Comparison of ENCODE assay signal across 8 mouse cellular contexts in the genomic region with DNA sequence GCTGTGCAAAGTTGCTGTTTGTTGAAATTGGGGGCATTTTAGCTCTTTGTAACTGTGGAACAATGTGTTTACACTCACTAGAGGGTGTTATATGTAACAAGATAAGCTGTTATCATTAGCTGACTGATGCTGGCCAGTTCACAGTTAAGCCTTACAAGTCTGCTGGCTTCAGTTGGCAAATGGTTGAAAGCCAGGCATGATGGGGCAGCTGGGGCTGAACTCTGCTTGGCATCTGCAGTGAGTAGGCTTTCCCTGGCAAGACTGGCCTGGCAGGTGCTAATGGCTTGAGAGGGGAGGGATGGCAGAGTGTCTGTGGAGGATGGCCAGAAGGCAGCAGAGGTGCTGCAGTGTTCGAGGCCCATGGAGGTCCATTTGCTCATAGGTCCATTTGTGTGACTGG. TPM values are rescaled to one million over a fixed set of nuclear protein-coding genes. Genes with fewer than 3 reads are reported as not detected.
DNase-seq lines count a peak whose midpoint lies in the region; ATAC-seq and TF ChIP-seq lines count a peak whose summit lies in the region.

No protein-coding gene starts in this region.

- H3K36me3 ChIP-seq in heart, embryonic 12.5 days, result peaks cover 7% of the 10 kb centered on the region; the same call in 1 of the 2 replicates
- H3K36me3 ChIP-seq in limb, embryonic 10.5 days, result no peaks in the 10 kb centered on the region
- no peaks in the 10 kb centered on the region for H3K36me3 ChIP-seq in stomach, embryonic 15.5 days

- peaks cover 17% of the 10 kb centered on the region for H3K4me1 ChIP-seq in cerebellum, adult 2 months (ENCODE audit: control insufficient read depth, insufficient read depth, low read length)
- peaks cover 58% of the 10 kb centered on the region for H3K4me1 ChIP-seq in heart, embryonic 12.5 days (replicated peaks)
- peaks cover 27% of the 10 kb centered on the region for H3K4me1 ChIP-seq in limb, embryonic 10.5 days
- peaks cover 17% of the 10 kb centered on the region; the same call in 1 of the 2 replicates for H3K4me1 ChIP-seq in stomach, embryonic 15.5 days

- WGBS in cerebellum, adult 2 months, result 42% methylated on average over 1 of the region's 1 CpGs
- WGBS in heart, embryonic 12.5 days, result 30% methylated on average over 1 of the region's 1 CpGs
- 56% methylated on average over 1 of the region's 1 CpGs for WGBS in limb, embryonic 10.5 days
- WGBS in stomach, embryonic 15.5 days, result 50% methylated on average over 1 of the region's 1 CpGs

- peak in 1 of 2 experiments; percentile 47 for DNase-seq in cerebellum, adult 2 months
- no peak for DNase-seq in cerebellum, adult 8-10 months
- DNase-seq in spleen, adult 12 weeks (ENCODE audit: low spot score), result peak; percentile 33
- DNase-seq in spleen, adult 18-20 months, result no peak
- no peak for DNase-seq in limb, embryonic 10.5 days (ENCODE audit: low spot score)
- no peak for DNase-seq in ovary, postnatal 14 days (ENCODE audit: low spot score)

- peak overlapping the region; percentile 56 for H3K4me2 ChIP-seq in heart, embryonic 12.5 days
- peak overlapping the region; percentile 27 for H3K4me2 ChIP-seq in stomach, embryonic 15.5 days

- peak overlapping the region; percentile 3; the same call in 1 of the 2 replicates for H3K27ac ChIP-seq in cerebellum, adult 2 months (ENCODE audit: insufficient read depth, low read length)
- H3K27ac ChIP-seq in heart, embryonic 12.5 days (ENCODE audit: poor library complexity, severe bottlenecking), result peak overlapping the region; percentile 52
- peak overlapping the region; percentile 30; the same call in 1 of the 2 replicates for H3K27ac ChIP-seq in limb, embryonic 10.5 days
- peak overlapping the region; percentile 64 for H3K27ac ChIP-seq in stomach, embryonic 15.5 days

- TF ChIP-seq CTCF in cerebellum, adult 2 months (IDR thresholded peaks at IDR 0.05; ENCODE audit: borderline replicate concordance, insufficient read depth, low read depth, low read length), result no peak

- H3K4me3 ChIP-seq in cerebellum, adult 2 months (replicated peaks; ENCODE audit: insufficient read depth, low read depth, low read length), result no peak overlapping the region
- peak overlapping the region; percentile 24 for H3K4me3 ChIP-seq in heart, embryonic 12.5 days
- 0 out of 2 replicates have a peak overlapping the region, but pooled peaks have one; percentile 1 for H3K4me3 ChIP-seq in limb, embryonic 10.5 days
- H3K4me3 ChIP-seq in stomach, embryonic 15.5 days (replicated peaks), result peak overlapping the region; percentile 20; the same call in 1 of the 2 replicates

- no peak for TF ChIP-seq POLR2A in cerebellum, adult 2 months (IDR thresholded peaks at IDR 0.05; ENCODE audit: borderline replicate concordance, insufficient read depth, low read length)

- H3K27me3 ChIP-seq in cerebellum, adult 2 months (ENCODE audit: control insufficient read depth, insufficient read depth, low read length), result no peaks in the 10 kb centered on the region
- H3K27me3 ChIP-seq in heart, embryonic 12.5 days (replicated peaks), result no peaks in the 10 kb centered on the region
- peaks cover 34% of the 10 kb centered on the region for H3K27me3 ChIP-seq in limb, embryonic 10.5 days (ENCODE audit: low read depth, poor library complexity, severe bottlenecking)
- peaks cover 6% of the 10 kb centered on the region; the same call in 1 of the 2 replicates for H3K27me3 ChIP-seq in stomach, embryonic 15.5 days (replicated peaks)

- no peaks in the 10 kb centered on the region for H3K9me3 ChIP-seq in heart, embryonic 12.5 days (replicated peaks)
- no peaks in the 10 kb centered on the region for H3K9me3 ChIP-seq in limb, embryonic 10.5 days (replicated peaks)
- no peaks in the 10 kb centered on the region for H3K9me3 ChIP-seq in stomach, embryonic 15.5 days

- ATAC-seq in heart, embryonic 12.5 days (ENCODE audit: insufficient number of reproducible peaks, low FRiP score), result 0 out of 2 replicates have a peak, but pooled peaks have one; percentile 23
- no peak for ATAC-seq in stomach, embryonic 15.5 days (ENCODE audit: insufficient read depth, low FRiP score, low read depth)

- peak overlapping the region; percentile 33; the same call in 1 of the 2 replicates for H3K9ac ChIP-seq in heart, embryonic 12.5 days
- no peak overlapping the region for H3K9ac ChIP-seq in stomach, embryonic 15.5 days

RNA-seq across cellular contexts. Expression of a gene that starts 6.1 kb away (rescaled TPM):
- polyA plus RNA-seq in cerebellum, adult 2 months (2012; rRNA removed), result 19.0 and 21.1 TPM in 2 replicates
- polyA plus RNA-seq in heart, embryonic 12.5 days (2016; fragmentation: Nextera tagmentation; extraction: Ambion mirVana), result 8.2 and 9.4 TPM in 2 replicates
- polyA plus RNA-seq in limb, embryonic 10.5 days (2016; fragmentation: Nextera tagmentation; extraction: Ambion mirVana), result 1.0 and 1.9 TPM in 2 replicates
- polyA plus RNA-seq in stomach, embryonic 15.5 days (2015; fragmentation: Nextera tagmentation; extraction: Ambion mirVana), result 5.0 and 5.9 TPM in 2 replicates

Comparison
In these comparisons a context has a peak if more than half of its experiments do, and no peak if none do; other contexts are left out.
1. H3K27ac ChIP-seq: peak in every context shown above with its lines; median percentile 64 in stomach, embryonic 15.5 days; 52 in heart, embryonic 12.5 days; 30 in limb, embryonic 10.5 days; 3 in cerebellum, adult 2 months.